Mouse (Mus musculus) midbrain, embryonic 15.5 days (tissue): ENCODE data around the gene Proser3. TPM values are rescaled to one million over a fixed set of nuclear protein-coding genes. Genes with fewer than 3 reads are reported as not detected.
A peak's percentile ranks its signal among the peaks of the same experiment; 100 is the strongest.

ENCODE experiments used
- ATAC-seq: fragments of 200-750 bp; cut with Nextera tagmentation; replicated peaks from 2 replicates; pipeline ENCODE4 v1.8.0; 2017; ENCODE audit warnings: moderate TSS enrichment
- H3K27ac ChIP-seq: fragments of 300-500 bp; sonication (generic); 2 replicates; pipeline ENCODE4 v1.5.1; 2015; ENCODE audit warnings: mild to moderate bottlenecking, inconsistent platforms
- H3K27me3 ChIP-seq: fragments of 300-500 bp; sonication (generic); replicated peaks from 2 replicates; pipeline ENCODE4 v1.6.1; 2015; ENCODE audit warnings: inconsistent platforms
- H3K36me3 ChIP-seq: fragments of 300-500 bp; sonication (generic); replicated peaks from 2 replicates; pipeline ENCODE4 v1.6.1; 2015; ENCODE audit warnings: inconsistent platforms
- H3K4me1 ChIP-seq: fragments of 300-500 bp; sonication (generic); 2 replicates; pipeline ENCODE4 v1.6.1; 2015; ENCODE audit warnings: inconsistent platforms
- H3K4me2 ChIP-seq: fragments of 300-500 bp; sonication (generic); 2 replicates; pipeline ENCODE4 v1.6.1; 2015; ENCODE audit warnings: inconsistent platforms, mild to moderate bottlenecking, moderate library complexity
- H3K4me3 ChIP-seq: fragments of 300-500 bp; sonication (generic); 2 replicates; pipeline ENCODE4 v1.5.1; 2015; ENCODE audit warnings: mild to moderate bottlenecking, inconsistent platforms
- H3K9ac ChIP-seq: fragments of 300-500 bp; sonication (generic); 2 replicates; pipeline ENCODE4 v1.6.1; 2015; ENCODE audit warnings: mild to moderate bottlenecking, inconsistent platforms
- H3K9me3 ChIP-seq: fragments of 300-500 bp; sonication (generic); 2 replicates; pipeline ENCODE4 v1.6.1; 2016; ENCODE audit warnings: inconsistent platforms
- WGBS: fragments of 180-500 bp; shearing (Covaris S2); methylation state at CpG from one replicate; pipeline ENCODE4 v1.1.7; 2015; ENCODE audit warnings: mixed read lengths; 5-methylcytosine and 5-hydroxymethylcytosine counted together
- polyA plus RNA-seq: library from polyadenylated mRNA; unstranded; fragments of >200 nt; fragmentation: Nextera tagmentation; extraction: Ambion mirVana; gene quantifications from 2 replicates; pipeline ENCODE4 v1.2.1, GENCODE M21; 2015

The Proser3 gene
- polyA plus RNA-seq, 1 experiment from 2014 or later: 9.4 TPM

DNA sequence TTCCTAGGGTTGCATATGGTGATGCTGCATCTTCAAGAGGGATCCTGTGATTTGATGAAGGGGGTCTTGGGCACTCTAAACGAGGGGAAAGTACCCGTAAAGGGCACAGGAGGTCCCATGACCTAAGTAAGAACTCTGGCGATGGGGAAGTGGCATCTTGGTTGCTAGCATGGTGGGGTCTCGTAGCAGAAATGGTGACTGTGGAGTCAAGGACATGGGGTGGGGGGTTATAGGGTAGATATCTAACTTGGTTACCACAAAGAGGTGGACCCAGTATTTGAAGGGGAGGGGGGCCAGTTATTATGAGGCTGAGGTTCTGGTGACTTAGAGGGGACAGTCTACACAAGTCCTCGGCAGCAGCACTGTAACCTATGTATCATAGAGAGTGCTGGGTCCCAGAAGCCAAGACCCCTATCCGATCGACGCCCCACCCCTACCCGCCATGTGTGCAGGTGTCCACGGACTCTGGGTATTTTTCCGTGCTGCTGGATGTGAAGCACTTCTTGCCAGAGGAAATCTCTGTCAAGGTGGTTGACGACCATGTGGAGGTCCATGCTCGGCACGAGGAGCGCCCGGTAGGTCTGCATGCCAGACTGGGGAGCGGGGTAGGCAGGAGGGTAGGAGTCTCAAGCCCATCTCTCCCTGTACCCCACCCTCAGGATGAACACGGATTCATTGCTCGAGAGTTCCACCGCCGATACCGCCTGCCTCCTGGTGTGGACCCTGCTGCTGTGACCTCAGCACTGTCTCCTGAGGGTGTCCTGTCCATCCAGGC lies 1.9 kb upstream of the Proser3 start:
- Histone ChIP-seq H3K36me3 (peaks cover 28% of the 10 kb centered on the region; the same call in 1 of the 2 replicates), H3K9ac (peak overlapping the region; percentile 47; the same call in 1 of the 2 replicates), H3K27ac (no peak overlapping the region), H3K4me1 (peaks cover 28% of the 10 kb centered on the region), H3K9me3 (no peaks in the 10 kb centered on the region), H3K4me3 (no peak overlapping the region), H3K27me3 (no peaks in the 10 kb centered on the region), H3K4me2 (peak overlapping the region; percentile 90; the same call in 1 of the 2 replicates)
- WGBS: 88% methylated on average over 22 of the region's 22 CpGs
- ATAC-seq: no peak

DNA sequence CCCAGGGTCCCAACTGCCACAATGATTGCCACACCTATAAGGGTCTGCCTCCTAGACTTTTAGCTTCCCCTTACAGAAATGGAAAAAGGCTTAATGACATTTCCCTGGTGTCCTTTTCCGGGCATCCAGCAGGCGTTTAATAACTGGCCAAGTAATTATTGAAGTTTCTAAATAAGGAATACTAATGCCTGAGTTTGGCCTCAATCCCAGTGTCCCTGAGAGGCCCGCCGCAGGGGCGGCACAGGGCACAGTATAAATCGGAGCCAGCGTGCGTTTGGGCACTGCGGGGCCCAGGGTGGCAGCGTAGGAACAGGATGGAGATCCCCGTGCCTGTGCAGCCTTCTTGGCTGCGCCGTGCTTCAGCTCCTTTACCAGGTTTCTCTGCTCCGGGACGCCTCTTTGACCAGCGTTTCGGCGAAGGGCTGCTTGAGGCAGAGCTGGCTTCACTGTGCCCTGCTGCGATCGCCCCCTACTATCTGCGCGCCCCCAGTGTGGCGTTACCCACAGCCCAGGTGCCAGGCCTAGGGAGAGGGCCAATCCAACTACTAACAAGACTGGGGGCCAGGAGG lies 1.0 kb upstream of the Proser3 start:
- Histone ChIP-seq H3K4me1 (peaks cover 19% of the 10 kb centered on the region), H3K27ac (peak overlapping the region; percentile 77), H3K4me2 (peak overlapping the region; percentile 90), H3K9me3 (no peaks in the 10 kb centered on the region), H3K4me3 (peak overlapping the region; percentile 71), H3K9ac (peak overlapping the region; percentile 47), H3K27me3 (no peaks in the 10 kb centered on the region), H3K36me3 (peaks cover 28% of the 10 kb centered on the region; the same call in 1 of the 2 replicates)
- no peak for ATAC-seq
- 4% methylated on average over 23 of the region's 23 CpGs for WGBS

DNA sequence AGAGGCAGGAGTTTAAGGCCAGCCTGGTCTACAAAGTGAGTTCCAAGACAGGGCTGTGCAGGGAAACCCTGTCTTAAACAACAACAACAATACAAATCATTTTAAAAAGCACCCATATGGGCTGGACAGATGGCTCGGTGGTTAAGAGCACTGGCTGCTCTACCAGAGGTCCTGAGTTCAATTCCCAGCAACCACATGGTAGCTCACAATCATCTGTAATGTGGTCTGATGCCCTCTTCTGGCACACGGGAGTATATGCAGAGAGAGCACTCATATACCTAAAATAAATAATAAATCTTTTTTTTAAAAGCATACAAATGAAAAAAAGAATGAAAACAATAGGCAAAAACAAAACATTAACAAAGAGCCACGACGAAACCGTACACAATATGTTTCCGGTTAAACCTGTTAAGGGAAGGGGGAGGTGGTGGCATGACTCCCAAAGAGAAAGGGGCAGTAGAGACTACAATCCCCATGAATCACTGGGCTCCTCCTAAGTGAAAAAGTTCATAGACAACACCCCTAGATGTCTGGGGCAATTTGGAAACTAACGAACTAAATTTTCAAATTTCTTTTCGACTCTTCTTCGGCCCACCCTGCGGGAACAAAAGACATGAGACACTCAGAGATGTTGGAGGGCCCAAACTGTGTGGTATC lies 526 bp downstream of the Proser3 start:
- no peaks in the 10 kb centered on the region for H3K27me3 ChIP-seq
- no peaks in the 10 kb centered on the region for H3K9me3 ChIP-seq
- peak overlapping the region; percentile 62 for H3K9ac ChIP-seq
- peaks cover 15% of the 10 kb centered on the region for H3K4me1 ChIP-seq
- peaks cover 20% of the 10 kb centered on the region; the same call in 1 of the 2 replicates for H3K36me3 ChIP-seq
- H3K4me3 ChIP-seq: peak overlapping the region; percentile 71
- peak overlapping the region; percentile 97 for H3K27ac ChIP-seq
- peak overlapping the region; percentile 90 for H3K4me2 ChIP-seq
- WGBS: 1% methylated on average over 10 of the region's 10 CpGs
- ATAC-seq: peak; percentile 81

- H3K9me3 ChIP-seq: no peaks in the 10 kb centered on the region
- ATAC-seq: no peak
- 100% methylated on average over 1 of the region's 1 CpGs for WGBS
- H3K27ac ChIP-seq: no peak overlapping the region
- no peak overlapping the region for H3K9ac ChIP-seq
- no peak overlapping the region for H3K4me3 ChIP-seq
- no peak overlapping the region for H3K4me2 ChIP-seq
- no peaks in the 10 kb centered on the region for H3K27me3 ChIP-seq
- peaks cover 13% of the 10 kb centered on the region; the same call in 1 of the 2 replicates for H3K36me3 ChIP-seq
- peaks cover 15% of the 10 kb centered on the region for H3K4me1 ChIP-seq
Measured at GRCm38 (mm10) chr7:30550603-30551002, 1.5 kb downstream of the Proser3 start.

DNA sequence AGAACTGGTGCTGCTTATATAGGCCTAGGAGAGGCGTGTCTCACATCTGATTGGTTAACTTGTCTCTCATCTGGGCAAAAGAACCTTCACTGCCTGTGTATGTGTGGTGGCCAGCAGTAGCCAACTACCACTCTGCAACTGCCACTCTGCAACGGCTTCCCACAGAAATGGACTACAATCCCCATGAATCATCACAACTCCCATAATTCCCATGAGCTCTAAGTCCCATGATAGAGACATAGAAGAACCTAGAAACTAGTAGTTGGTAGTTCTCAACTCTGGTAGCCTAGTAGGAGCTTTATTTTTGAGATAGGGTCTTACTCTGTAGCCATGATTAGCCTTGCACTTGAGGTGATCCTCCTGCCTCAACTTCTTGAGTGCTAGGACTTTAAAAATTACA lies 2.2 kb downstream of the Proser3 start:
- no peak overlapping the region for H3K9ac ChIP-seq
- H3K27me3 ChIP-seq: no peaks in the 10 kb centered on the region
- no peak overlapping the region for H3K4me3 ChIP-seq
- no peaks in the 10 kb centered on the region for H3K9me3 ChIP-seq
- peaks cover 15% of the 10 kb centered on the region for H3K4me1 ChIP-seq
- 86% methylated on average over 2 of the region's 2 CpGs for WGBS
- no peak overlapping the region for H3K4me2 ChIP-seq
- no peak overlapping the region for H3K27ac ChIP-seq
- H3K36me3 ChIP-seq: peaks cover 6% of the 10 kb centered on the region; the same call in 1 of the 2 replicates
- no peak for ATAC-seq

DNA sequence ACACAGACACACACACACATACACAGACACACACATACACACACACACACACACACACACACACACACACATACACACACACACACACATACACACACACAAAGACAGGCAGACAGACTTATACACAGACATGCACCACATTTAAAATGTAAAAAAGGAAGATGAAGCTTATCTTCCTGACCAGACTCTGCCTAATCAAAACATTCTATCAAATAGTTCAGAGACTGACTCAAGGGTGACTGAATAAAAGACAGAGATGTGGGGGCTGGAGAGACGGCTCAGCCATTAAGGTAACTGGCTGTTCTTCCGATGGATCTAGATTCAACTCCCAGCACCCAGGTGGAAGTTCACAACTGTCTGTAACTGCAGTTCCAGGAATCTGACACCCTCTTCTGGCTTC lies 7.8 kb downstream of the Proser3 start:
- ATAC-seq: no peak
- Histone ChIP-seq H3K4me1 (no peaks in the 10 kb centered on the region), H3K4me3 (no peak overlapping the region), H3K27me3 (no peaks in the 10 kb centered on the region), H3K9me3 (no peaks in the 10 kb centered on the region), H3K36me3 (peaks cover 5% of the 10 kb centered on the region; the same call in 1 of the 2 replicates), H3K4me2 (no peak overlapping the region), H3K9ac (no peak overlapping the region), H3K27ac (no peak overlapping the region)
- WGBS: 93% methylated on average over 2 of the region's 2 CpGs

GRCm38 (mm10) chr7:30540572-30540971 lies 11.5 kb downstream of the Proser3 start:
- no peak overlapping the region for H3K9ac ChIP-seq
- no peaks in the 10 kb centered on the region for H3K9me3 ChIP-seq
- no peaks in the 10 kb centered on the region for H3K27me3 ChIP-seq
- no peak overlapping the region for H3K4me2 ChIP-seq
- H3K27ac ChIP-seq: no peak overlapping the region
- H3K36me3 ChIP-seq: peaks cover 5% of the 10 kb centered on the region; the same call in 1 of the 2 replicates
- no peak for ATAC-seq
- 94% methylated on average over 7 of the region's 7 CpGs for WGBS
- peaks cover 6% of the 10 kb centered on the region for H3K4me1 ChIP-seq
- no peak overlapping the region for H3K4me3 ChIP-seq

DNA sequence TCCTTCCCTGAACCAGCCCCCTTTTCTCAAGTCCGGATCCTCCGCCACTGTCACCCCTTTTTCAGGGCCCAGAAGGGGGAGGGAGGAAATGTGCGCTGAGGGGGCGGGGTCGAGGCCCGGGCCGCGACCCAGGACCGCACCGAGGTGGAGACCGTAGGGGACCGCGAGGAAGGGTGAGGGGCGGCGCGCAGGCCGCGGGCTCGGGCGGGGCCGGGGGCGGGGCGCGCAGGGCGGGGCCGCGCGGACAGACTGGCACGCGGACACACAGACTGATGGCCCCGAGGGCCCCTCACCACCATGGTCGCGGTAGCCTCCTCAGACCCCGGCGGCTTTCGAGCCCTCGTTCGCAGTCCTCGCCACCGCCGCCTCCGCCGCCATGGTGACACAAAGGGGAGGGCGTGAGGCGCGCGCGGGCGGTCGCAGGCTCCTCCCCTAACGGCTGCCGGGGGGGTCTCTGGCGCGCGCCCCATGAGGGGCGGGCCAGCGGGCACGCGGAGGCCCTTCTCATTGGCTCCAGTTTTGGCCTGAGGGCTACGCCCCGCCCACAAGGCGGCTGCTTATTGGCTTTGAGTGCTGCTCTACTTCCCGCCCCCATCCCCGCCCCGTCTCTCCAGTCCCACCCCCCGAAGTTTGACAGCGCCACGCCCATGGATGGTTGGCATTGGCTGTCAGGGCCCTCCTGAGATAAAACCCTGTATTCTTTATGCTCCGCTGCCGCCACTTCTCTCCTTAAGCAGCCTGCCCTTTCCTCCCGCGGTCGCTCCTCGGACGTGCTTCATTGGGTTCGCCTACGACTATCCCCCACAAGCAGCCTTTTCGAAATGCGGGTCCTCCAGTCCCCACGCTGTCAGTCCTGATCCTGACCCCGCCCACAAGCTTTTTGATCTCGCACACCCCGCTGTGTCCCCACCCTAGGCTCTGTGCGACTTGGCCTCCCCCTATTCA lies 17.2 kb downstream of the Proser3 start, which contains the start of gene Arhgap33:
Gene Arhgap33, minus strand, starts transcription at position 428 of the 945 bp plus-strand sequence.
- H3K4me3 ChIP-seq: peak within 1 kb of the TSS; percentile 70
- peaks cover 21% of the 10 kb centered on the region for H3K36me3 ChIP-seq
- peak; percentile 92 for ATAC-seq
- WGBS: under 1% methylated on average over 80 of the region's 84 CpGs
- no peaks in the 10 kb centered on the region for H3K9me3 ChIP-seq
- peak within 1 kb of the TSS; percentile 82 for H3K4me2 ChIP-seq
- H3K27ac ChIP-seq: peak within 1 kb of the TSS; percentile 96
- peaks cover 38% of the 10 kb centered on the region for H3K4me1 ChIP-seq
- no peaks in the 10 kb centered on the region for H3K27me3 ChIP-seq
- H3K9ac ChIP-seq: peak within 1 kb of the TSS; percentile 76

DNA sequence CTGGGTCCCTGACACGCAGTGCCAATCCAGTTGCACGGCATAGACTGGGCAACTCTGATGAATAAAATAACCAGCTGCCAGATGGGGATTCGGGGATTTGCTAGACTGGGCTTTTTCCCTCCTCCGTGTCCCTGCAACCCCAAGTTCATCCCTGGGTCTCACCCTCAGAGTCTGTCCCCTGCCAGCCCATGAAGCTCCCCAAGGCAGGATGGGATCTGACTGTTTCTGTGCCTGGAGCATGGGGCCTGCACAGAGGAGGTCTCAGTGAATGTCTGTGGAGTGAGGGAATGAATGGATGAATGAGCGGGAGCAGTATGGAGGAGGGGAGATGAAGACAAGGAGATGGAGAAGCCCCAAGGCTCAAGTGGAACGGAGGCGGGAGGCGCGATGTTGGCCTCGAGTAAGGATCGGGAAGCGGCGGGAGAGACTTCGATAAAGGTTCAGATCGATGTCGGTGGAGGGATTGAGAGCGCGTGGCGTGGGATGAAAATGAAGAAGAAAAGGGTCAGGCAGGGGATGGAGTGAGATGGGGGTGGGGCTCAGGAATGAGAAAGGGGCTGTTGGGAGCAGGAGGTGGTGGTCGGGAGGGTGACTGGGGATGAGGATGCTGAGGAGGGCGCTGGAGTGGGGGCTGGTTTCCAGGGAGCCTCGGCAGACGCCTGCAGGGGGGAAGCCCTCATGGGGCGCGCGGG lies 18.0 kb downstream of the Proser3 start:
- H3K4me1 ChIP-seq: peaks cover 38% of the 10 kb centered on the region
- peaks cover 29% of the 10 kb centered on the region for H3K36me3 ChIP-seq
- 1% methylated on average over 24 of the region's 26 CpGs for WGBS
- H3K4me3 ChIP-seq: peak overlapping the region; percentile 70
- peak overlapping the region; percentile 76 for H3K9ac ChIP-seq
- peak; percentile 46 for ATAC-seq
- H3K4me2 ChIP-seq: peak overlapping the region; percentile 82
- no peaks in the 10 kb centered on the region for H3K27me3 ChIP-seq
- no peaks in the 10 kb centered on the region for H3K9me3 ChIP-seq
- peak overlapping the region; percentile 96 for H3K27ac ChIP-seq

GRCm38 (mm10) chr7:30532931-30533330 lies 19.2 kb downstream of the Proser3 start:
- Histone ChIP-seq H3K27ac (0 out of 2 replicates have a peak overlapping the region, but pooled peaks have one; percentile 96), H3K4me2 (peak overlapping the region; percentile 82), H3K9ac (peak overlapping the region; percentile 76), H3K4me3 (peak overlapping the region; percentile 70), H3K27me3 (no peaks in the 10 kb centered on the region), H3K36me3 (peaks cover 39% of the 10 kb centered on the region), H3K4me1 (peaks cover 38% of the 10 kb centered on the region), H3K9me3 (no peaks in the 10 kb centered on the region)
- WGBS: 7% methylated on average over 8 of the region's 8 CpGs
- ATAC-seq: no peak

DNA sequence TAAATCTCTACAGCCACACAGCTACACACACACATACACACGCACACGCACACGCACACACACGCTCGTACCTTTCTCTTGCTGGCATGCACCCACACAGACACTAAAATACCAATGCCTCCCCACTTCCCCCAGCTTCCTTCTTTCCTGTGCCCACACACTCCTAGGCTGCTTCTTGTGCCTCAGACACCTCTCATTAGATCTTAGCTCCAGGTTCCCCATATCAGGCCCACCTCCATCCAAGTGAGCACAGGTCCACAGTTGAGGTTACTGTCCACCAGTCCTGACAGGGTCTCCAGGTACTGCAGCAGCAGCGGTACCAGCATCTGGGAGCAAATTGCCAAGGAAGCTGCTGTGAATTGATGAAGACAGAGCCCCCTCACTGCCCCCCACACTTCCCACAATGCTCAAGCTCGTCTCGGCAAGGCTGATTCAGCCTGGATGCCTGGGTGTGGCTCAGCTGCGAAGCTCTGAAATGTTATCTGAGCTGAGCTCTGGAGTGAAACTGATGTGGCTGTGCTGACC lies 20.7 kb downstream of the Proser3 start:
- peaks cover 38% of the 10 kb centered on the region for H3K4me1 ChIP-seq
- H3K9me3 ChIP-seq: no peaks in the 10 kb centered on the region
- H3K4me3 ChIP-seq: no peak overlapping the region
- peak overlapping the region; percentile 20 for H3K4me2 ChIP-seq
- H3K27me3 ChIP-seq: no peaks in the 10 kb centered on the region
- H3K9ac ChIP-seq: no peak overlapping the region
- WGBS: 87% methylated on average over 9 of the region's 9 CpGs
- ATAC-seq: no peak
- H3K36me3 ChIP-seq: peaks cover 55% of the 10 kb centered on the region
- H3K27ac ChIP-seq: no peak overlapping the region
